ENCODE assay signal across 9 mouse cellular contexts in the genomic region with DNA sequence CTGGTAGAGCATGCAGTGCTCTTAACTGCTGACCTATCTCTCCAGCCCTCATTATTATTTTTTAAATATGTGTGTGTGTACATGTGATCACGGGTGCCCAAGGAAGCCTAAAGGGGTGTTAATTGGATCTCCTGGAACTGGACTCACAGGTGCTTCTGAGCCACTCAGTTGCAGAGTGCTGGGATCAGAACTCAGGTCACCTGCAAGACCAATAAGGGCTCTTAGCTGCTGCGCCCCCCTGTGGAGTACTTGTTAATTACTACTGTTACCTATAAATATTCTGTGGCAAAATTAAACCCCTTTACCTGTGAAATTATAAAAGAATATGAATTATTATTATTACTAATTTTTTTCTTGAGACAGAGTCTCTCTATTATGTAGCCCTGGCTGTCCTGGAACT. TPM values are rescaled to one million over a fixed set of nuclear protein-coding genes. Genes with fewer than 3 reads are reported as not detected.
DNase-seq lines count a peak whose midpoint lies in the region; ATAC-seq lines count a peak whose summit lies in the region.
"Had no signal": no experiment of that assay in that cellular context is flagged by ENCODE, and none has a peak within 500 bp of the region (broad histone marks: within the 10 kb centered on the region; RNA-seq: fewer than 3 reads in every experiment).

No protein-coding gene starts in this region.

- H3K36me3 ChIP-seq in forebrain, embryonic 10.5 days (replicated peaks), result peaks cover 36% of the 10 kb centered on the region

- no peak for ATAC-seq in erythroid progenitor cell, adult 5-6 weeks (replicated peaks; ENCODE audit: low FRiP score, poor library complexity, severe bottlenecking)
- ATAC-seq: hindbrain, embryonic 16.5 days had no signal

- no peak overlapping the region for H3K27ac ChIP-seq in forebrain, embryonic 10.5 days

- H3K27me3 ChIP-seq in forebrain, embryonic 10.5 days (ENCODE audit: poor library complexity, severe bottlenecking), result no peaks in the 10 kb centered on the region

- 62% methylated on average over 2 of the region's 2 CpGs for WGBS in forebrain, embryonic 10.5 days

- peak; percentile 53 to 77 for DNase-seq in heart, adult 18-20 months
- DNase-seq in heart, postnatal 10 days, result no peak
- DNase-seq in A20 (ENCODE audit: low read depth, low spot score) (peak; percentile 75), MEL-GATA-1-ER (ENCODE audit: extremely low read depth, low read depth) (peak; percentile 16)
- peak; percentile 60 for DNase-seq in lung, postnatal 14 days
- DNase-seq in forebrain, embryonic 10.5 days (ENCODE audit: extremely low spot score, low spot score), result no peak
- no peak for DNase-seq in urinary bladder, adult 2 months (ENCODE audit: low spot score)

- no peaks in the 10 kb centered on the region for H3K9me3 ChIP-seq in forebrain, embryonic 10.5 days

- intact Hi-C loops in heart, postnatal 10 days (cut with DNase I), result no loop called here

- H3K4me1 ChIP-seq in forebrain, embryonic 10.5 days, result peaks cover 29% of the 10 kb centered on the region

- no peak overlapping the region for H3K4me3 ChIP-seq in forebrain, embryonic 10.5 days

RNA-seq across cellular contexts. Expression of a gene that starts 2.3 kb away (rescaled TPM):
- total RNA-seq in heart, adult 18-20 months (2021), result 10 to 100 TPM; 73.8 to 84.0 TPM
- 10 to 100 TPM; 73.8 to 83.7 TPM for total RNA-seq in heart, postnatal 10 days (2021)
- 96.8 and 108 TPM in 2 replicates for polyA plus RNA-seq in forebrain, embryonic 10.5 days (2016; fragmentation: Nextera tagmentation; extraction: Ambion mirVana)
- total RNA-seq in erythroid progenitor cell, adult 5-6 weeks (2015; ENCODE audit: low replicate concordance), result 42.5 and 54.5 TPM in 2 replicates
- total RNA-seq in erythroid progenitor cell, adult 5-6 weeks (2017; ENCODE audit: low replicate concordance), result 34.0 and 36.5 TPM in 2 replicates
- polyA plus RNA-seq in urinary bladder, adult 2 months (2012; rRNA removed), result 91.8 and 93.0 TPM in 2 replicates

RNA-seq across cellular contexts. Expression of a gene that starts 2.7 kb away (rescaled TPM):
- total RNA-seq in heart, adult 18-20 months (2021), result 10 to 100 TPM; 23.2 to 25.9 TPM
- 10 to 100 TPM; 20.8 to 22.8 TPM for total RNA-seq in heart, postnatal 10 days (2021)
- polyA plus RNA-seq in forebrain, embryonic 10.5 days (2016; fragmentation: Nextera tagmentation; extraction: Ambion mirVana), result 33.5 and 34.7 TPM in 2 replicates
- total RNA-seq in erythroid progenitor cell, adult 5-6 weeks (2015; ENCODE audit: low replicate concordance), result 11.3 and 21.6 TPM in 2 replicates
- total RNA-seq in erythroid progenitor cell, adult 5-6 weeks (2017; ENCODE audit: low replicate concordance), result 9.6 and 22.6 TPM in 2 replicates
- 36.2 and 39.2 TPM in 2 replicates for polyA plus RNA-seq in urinary bladder, adult 2 months (2012; rRNA removed)

RNA-seq across cellular contexts. Expression of a gene that starts 53.6 kb away (rescaled TPM):
- total RNA-seq in heart, adult 18-20 months (2021), result 100 to 1,000 TPM; 158 to 190 TPM
- total RNA-seq in heart, postnatal 10 days (2021), result 100 to 1,000 TPM in 1 of 2 experiments, 10 to 100 TPM in 1; 65.8 to 116 TPM
- polyA plus RNA-seq in forebrain, embryonic 10.5 days (2016; fragmentation: Nextera tagmentation; extraction: Ambion mirVana), result 32.7 and 35.3 TPM in 2 replicates
- 0.72 and 3.8 TPM in 2 replicates for total RNA-seq in erythroid progenitor cell, adult 5-6 weeks (2015; ENCODE audit: low replicate concordance)
- 1.9 TPM in 1 of 2 replicates, not detected in the other for total RNA-seq in erythroid progenitor cell, adult 5-6 weeks (2017; ENCODE audit: low replicate concordance)
- polyA plus RNA-seq in urinary bladder, adult 2 months (2012; rRNA removed), result 20.6 and 30.7 TPM in 2 replicates

Comparison
In these comparisons a context has a peak if more than half of its experiments do, and no peak if none do; other contexts are left out.
1. DNase-seq: peak in heart, adult 18-20 months (2 of 2), A20 (single experiment), MEL-GATA-1-ER (single experiment) and lung, postnatal 14 days (single experiment); none in heart, postnatal 10 days (0 of 2), forebrain, embryonic 10.5 days (single experiment) and urinary bladder, adult 2 months (single experiment).
2. RNA of a gene that starts 53.6 kb away (total RNA-seq): 158 to 190 TPM in heart, adult 18-20 months and 65.8 to 116 TPM in heart, postnatal 10 days; 0.72 to 3.8 TPM in erythroid progenitor cell, adult 5-6 weeks; every median in the first group is over 10 times any median in the second.